Mouse (Mus musculus): Measurements from ENCODE around the gene Ahnak.
"Not testable (repeated sequence)": the region's sequence is repeated elsewhere in the genome, so short reads cannot be mapped to it uniquely, and the experiment has no call there.

Gene Ahnak

DNA sequence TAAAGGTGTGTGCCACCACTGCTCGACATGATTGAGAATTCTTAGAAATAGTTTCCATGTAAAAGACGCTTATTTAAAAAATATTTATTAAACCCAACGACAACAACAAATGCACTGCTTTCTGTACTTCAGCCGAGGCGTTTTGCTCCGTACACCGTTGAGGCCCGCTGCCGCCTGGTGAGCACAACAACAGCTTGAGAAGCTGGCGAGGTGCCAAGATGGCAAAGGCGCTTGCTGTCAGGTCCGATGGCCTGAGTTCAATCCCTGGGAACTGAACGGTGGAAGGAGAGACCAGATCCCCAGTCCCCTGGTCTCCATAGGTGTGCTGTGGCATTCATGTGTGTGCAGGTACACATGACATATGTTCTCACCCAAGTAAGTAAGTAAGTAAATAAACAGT is 108.4 kb downstream of the Ahnak start:
- no peak for DNase-seq (ENCODE audit: low spot score)

DNA sequence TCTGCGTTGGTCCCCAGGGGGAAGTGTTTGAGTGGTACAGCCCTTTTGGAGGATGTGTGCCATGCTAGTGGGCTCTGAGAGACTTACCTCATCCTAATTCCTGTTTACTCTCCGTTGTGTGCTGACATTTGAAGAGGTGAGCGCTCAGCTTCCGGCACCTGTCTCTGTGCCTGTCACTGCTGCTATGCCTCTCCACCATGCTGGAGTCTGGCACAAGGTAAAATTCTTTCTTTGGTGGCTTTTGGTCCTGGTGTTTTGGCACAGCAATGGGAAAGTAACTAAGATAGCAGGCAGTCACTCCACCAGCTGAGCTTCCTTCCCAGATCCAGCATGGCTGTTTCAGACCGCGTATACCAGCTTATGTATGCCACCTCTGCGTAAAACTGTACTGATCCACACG is 110.7 kb downstream of the Ahnak start:
- DNase-seq (ENCODE audit: low spot score): no peak

GRCm38 (mm10) chr19:9100297-9101061 is 111.4 kb downstream of the Ahnak start:
- DNase-seq (ENCODE audit: low spot score): no peak

- DNase-seq (ENCODE audit: low spot score): no peak
Measured at GRCm38 (mm10) chr19:9101062-9101457, 112.0 kb downstream of the Ahnak start.

DNA sequence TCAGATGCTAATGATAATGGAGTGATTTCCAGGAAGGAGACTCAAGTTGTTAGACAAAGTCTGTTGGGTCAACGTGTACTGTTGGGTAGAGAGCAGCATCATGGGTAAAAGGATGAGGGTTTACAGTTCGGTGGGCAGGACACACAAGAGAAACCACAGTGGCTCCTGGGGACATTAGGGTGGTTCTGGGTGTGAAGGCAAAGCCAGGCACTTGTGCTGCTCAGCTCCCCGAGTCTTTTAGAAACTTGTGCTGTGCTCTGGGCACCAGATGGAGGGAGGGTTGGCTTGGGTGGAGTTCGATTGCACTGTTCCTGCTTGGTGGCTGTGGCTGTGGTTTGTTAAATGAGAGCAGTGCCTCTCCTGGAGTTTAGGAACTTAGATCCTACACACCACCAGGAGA is 114.9 kb downstream of the Ahnak start:
- DNase-seq (ENCODE audit: low spot score): no peak

DNA sequence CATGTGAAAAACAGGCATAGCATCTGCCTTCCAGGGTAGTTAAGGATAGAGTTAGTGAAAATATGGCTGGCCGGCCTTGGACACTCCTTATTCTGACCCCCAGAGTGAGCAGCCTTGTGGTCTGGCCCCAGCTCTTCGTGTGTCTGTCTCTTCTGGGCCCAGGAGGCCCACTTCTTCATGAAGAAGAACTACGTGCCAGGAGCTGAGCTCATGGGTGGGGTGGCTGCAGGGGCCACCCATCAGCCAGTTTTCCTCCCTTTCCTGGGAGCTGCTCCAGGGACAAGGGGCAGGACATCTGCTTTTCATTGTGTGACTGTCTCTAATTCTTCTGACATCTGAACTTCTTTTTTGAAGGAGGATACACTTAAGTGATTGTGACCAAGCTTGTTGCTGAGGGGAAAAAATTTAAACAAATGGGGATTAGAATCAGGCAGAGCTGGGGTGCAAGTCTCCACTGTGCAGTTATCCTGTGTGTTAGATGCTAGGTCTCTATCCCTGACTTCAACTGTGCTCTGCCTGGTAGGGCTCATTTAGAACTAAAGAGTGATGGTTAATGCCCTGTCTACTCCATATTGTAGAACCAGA is 116.1 kb downstream of the Ahnak start:
- DNase-seq (ENCODE audit: low spot score): peak; percentile 46

DNA sequence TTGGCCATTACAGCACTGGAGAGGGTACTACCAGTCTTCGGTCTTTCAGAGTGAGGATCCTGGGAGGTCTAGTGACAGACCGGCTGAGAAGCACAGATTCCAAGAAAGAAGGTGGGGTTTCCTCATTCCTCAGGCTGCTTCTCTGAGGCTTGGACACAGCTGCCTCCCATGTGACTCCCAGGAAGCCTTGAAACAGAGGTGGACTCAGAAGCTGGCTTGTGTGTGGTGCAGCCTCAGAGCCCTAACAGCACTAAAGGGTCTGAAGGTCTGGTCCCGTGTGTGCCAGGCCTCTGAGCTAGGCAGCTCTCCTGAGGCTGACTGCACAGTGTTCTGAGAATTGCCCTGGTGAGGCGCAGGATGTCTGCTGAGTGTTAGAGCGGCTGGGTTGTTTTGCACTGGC is 117.0 kb downstream of the Ahnak start:
- peak; percentile 46 for DNase-seq (ENCODE audit: low spot score)

GRCm38 (mm10) chr19:9106751-9107378 is 117.8 kb downstream of the Ahnak start:
- peak; percentile 75 for DNase-seq (ENCODE audit: low spot score)

DNA sequence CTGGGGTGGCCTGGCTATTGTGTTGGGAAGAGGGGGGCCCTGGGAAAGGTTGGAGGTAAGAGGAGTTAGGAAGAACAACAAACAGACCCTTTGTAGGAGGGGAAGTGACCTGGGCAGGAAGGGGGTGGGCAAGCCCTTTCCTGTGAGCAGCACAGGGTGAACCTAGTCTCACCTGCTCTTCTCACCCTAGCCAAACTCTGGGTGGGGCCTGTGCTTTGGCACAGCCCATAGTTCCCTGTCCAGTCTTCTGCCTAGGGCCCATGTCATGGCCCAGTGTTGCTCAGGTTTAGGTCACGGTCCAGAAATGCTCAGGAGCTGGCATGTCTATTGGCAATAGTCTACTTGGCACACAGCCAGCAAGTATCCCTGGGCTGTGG is 118.3 kb downstream of the Ahnak start:
- DNase-seq (ENCODE audit: low spot score): peak; percentile 49

GRCm38 (mm10) chr19:9108536-9108935 is 119.5 kb downstream of the Ahnak start:
- no peak for DNase-seq (ENCODE audit: low spot score)

GRCm38 (mm10) chr19:9110182-9110869 is 121.2 kb downstream of the Ahnak start:
- DNase-seq (ENCODE audit: low spot score): no peak

GRCm38 (mm10) chr19:9112043-9112442 is 123.0 kb downstream of the Ahnak start:
- DNase-seq (ENCODE audit: low spot score): no peak

DNA sequence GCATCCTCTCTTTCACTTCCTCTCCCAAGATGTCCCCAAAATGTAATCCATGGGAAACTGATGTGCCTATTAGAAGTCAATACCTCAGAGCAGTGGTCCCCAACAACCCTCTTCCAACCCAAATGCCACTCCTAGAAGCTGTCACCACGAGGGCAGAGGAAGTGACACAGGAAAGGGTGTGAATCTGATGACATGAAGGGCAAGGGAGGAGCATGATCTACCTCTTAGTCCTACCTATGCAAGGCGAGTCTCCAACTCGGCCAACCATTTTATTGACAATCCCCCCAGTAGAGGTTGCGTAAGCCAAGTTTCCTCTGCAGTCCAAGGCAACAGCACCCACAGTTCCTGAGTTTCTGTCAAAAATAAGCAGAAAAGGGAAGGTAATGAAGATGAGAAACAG is 127.2 kb downstream of the Ahnak start:
- no peak for DNase-seq (ENCODE audit: low spot score)

- no peak for DNase-seq (ENCODE audit: low spot score)
Measured at GRCm38 (mm10) chr19:9117275-9117674, 128.2 kb downstream of the Ahnak start.

DNA sequence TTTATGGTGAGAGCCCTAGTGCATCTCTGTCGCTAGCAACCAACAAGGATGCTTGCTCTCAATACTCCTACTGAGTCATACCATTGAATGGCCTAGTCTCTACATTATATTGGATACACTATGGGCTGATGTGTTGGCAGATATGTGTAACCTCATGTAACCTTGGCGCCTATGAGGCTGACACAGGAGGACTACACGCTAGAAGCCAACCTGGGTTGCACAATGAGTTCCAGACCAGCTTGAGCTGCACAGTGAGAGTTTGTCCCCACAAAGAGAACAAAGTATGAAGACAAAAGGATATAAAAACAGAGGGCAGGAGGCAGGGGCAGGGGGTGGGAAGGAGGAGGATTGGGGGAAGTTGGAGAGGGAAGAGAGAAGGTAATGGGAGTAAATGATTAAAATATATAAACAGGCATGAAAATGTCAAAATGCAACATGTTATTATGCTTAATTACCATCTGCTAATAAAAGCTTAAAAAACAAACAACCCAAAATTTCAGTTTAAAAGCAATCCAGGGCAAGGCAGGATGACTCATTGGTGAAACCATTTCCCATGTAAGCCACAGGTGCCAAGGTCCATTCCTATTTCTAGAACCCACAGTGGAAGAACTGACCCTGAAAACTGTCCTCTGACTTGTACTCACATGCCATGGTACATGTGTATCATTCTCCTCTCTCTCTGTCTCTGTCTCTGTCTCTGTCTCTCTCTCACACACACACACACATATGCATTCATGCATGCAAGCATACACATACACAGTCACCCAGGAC is 130.8 kb downstream of the Ahnak start:
- no peak for DNase-seq (ENCODE audit: low spot score)

DNA sequence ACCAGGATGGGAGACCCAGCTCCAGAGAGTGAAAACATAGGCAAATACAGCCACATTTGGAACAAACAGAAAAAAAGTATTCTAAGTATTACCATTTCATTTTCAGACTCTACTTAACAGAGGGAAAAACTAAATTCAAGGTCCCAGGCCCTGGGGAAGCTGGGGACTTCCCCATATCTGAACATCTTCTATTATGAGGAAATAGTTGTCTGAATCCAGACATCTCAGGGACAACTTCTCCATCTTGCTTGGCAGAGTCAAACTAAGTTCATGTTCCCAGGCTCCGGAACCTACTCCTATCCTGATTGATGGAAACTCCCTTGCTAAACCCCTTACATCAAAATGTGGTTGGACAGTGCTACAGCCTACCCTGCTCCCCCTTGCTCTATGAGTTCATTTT is 133.3 kb downstream of the Ahnak start:
- DNase-seq (ENCODE audit: low spot score): no peak

- not testable (repeated sequence) for DNase-seq (ENCODE audit: low spot score)
Measured at GRCm38 (mm10) chr19:9123986-9124385, 134.9 kb downstream of the Ahnak start.

All from urinary bladder, postnatal 14 days (tissue).